ENCODE assay signal across 9 mouse cellular contexts in the genomic region with DNA sequence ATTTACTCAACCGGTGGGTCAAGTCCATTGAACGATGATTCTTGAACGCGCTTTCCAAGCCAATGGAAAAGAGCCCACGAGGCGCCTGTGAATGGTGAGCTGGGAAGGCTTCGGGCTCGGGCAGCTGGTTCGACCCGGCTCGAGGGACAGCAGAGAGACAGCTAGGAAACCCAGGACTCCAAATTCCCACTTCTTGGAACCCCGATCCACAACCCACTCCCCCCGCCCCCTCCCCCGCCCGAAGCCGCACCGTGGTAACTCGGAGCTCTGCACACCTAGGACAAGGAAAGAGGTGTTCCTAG. TPM values are rescaled to one million over a fixed set of nuclear protein-coding genes. Genes with fewer than 3 reads are reported as not detected.
DNase-seq lines count a peak whose midpoint lies in the region; ATAC-seq and TF ChIP-seq lines count a peak whose summit lies in the region.
"Had no signal": no experiment of that assay in that cellular context is flagged by ENCODE, and none has a peak within 500 bp of the region (broad histone marks: within the 10 kb centered on the region; RNA-seq: fewer than 3 reads in every experiment).

No protein-coding gene starts in this region.

- H3K4me2 ChIP-seq in forebrain, embryonic 11.5 days (ENCODE audit: low read depth, low read length, severe bottlenecking) = peak overlapping the region; percentile 38
- peak overlapping the region; percentile 68 for H3K4me2 ChIP-seq in limb, embryonic 13.5 days (replicated peaks)
- peak overlapping the region; percentile 69 for H3K4me2 ChIP-seq in neural tube, embryonic 15.5 days

- no peak for DNase-seq in left cerebral cortex, adult 2 months (ENCODE audit: extremely low spot score in 1 of 2, low spot score in 2 of 2)
- no peak for DNase-seq in left cerebral cortex, postnatal 14 days (ENCODE audit: low spot score in 2 of 2)
- DNase-seq in forebrain, embryonic 11.5 days (ENCODE audit: low spot score) = no peak
- DNase-seq in retina, postnatal 1 day = no peak
- no peak for DNase-seq in urinary bladder, postnatal 25 days (ENCODE audit: low spot score)
- DNase-seq in layer of hippocampus, adult 18-20 months (ENCODE audit: low spot score in 2 of 2) = no peak
- DNase-seq: cerebellum, adult 11 months had no signal

- peaks cover 97% of the 10 kb centered on the region for H3K27me3 ChIP-seq in forebrain, embryonic 11.5 days (ENCODE audit: control insufficient read depth, insufficient read depth, low read length)
- peaks cover 99% of the 10 kb centered on the region for H3K27me3 ChIP-seq in limb, embryonic 13.5 days
- H3K27me3 ChIP-seq in neural tube, embryonic 15.5 days (replicated peaks) = peaks cover 95% of the 10 kb centered on the region

- WGBS in forebrain, embryonic 11.5 days = under 1% methylated on average over 18 of the region's 18 CpGs
- WGBS in limb, embryonic 13.5 days = under 1% methylated on average over 18 of the region's 18 CpGs
- 1% methylated on average over 18 of the region's 18 CpGs for WGBS in neural tube, embryonic 15.5 days

- H3K36me3 ChIP-seq in forebrain, embryonic 11.5 days (ENCODE audit: control insufficient read depth, insufficient read depth, low read length) = no peaks in the 10 kb centered on the region
- no peaks in the 10 kb centered on the region for H3K36me3 ChIP-seq in limb, embryonic 13.5 days
- no peaks in the 10 kb centered on the region for H3K36me3 ChIP-seq in neural tube, embryonic 15.5 days

- no peaks in the 10 kb centered on the region for H3K9me3 ChIP-seq in forebrain, embryonic 11.5 days (ENCODE audit: control insufficient read depth, low read length)
- H3K9me3 ChIP-seq in limb, embryonic 13.5 days = no peaks in the 10 kb centered on the region
- H3K9me3 ChIP-seq in neural tube, embryonic 15.5 days (replicated peaks) = no peaks in the 10 kb centered on the region

- no peak for TF ChIP-seq CTCF in left cerebral cortex, adult 2 months (IDR thresholded peaks at IDR 0.05)

- peak overlapping the region; percentile 40 for H3K4me3 ChIP-seq in left cerebral cortex, adult 2 months
- H3K4me3 ChIP-seq in forebrain, embryonic 11.5 days (ENCODE audit: low read depth, low read length) = peak overlapping the region; percentile 25
- H3K4me3 ChIP-seq in limb, embryonic 13.5 days = peak overlapping the region; percentile 43
- H3K4me3 ChIP-seq in neural tube, embryonic 15.5 days (replicated peaks) = peak overlapping the region; percentile 35

- peaks cover 16% of the 10 kb centered on the region for H3K4me1 ChIP-seq in forebrain, embryonic 11.5 days (replicated peaks; ENCODE audit: control insufficient read depth, insufficient read depth, low read length)
- H3K4me1 ChIP-seq in limb, embryonic 13.5 days = peaks cover 47% of the 10 kb centered on the region
- peaks cover 47% of the 10 kb centered on the region for H3K4me1 ChIP-seq in neural tube, embryonic 15.5 days

- H3K9ac ChIP-seq in forebrain, embryonic 11.5 days (ENCODE audit: low read length) = no peak overlapping the region
- no peak overlapping the region; the same call in 1 of the 2 replicates for H3K9ac ChIP-seq in limb, embryonic 13.5 days
- no peak overlapping the region for H3K9ac ChIP-seq in neural tube, embryonic 15.5 days (replicated peaks)

- no peak for ATAC-seq in forebrain, embryonic 11.5 days (replicated peaks; ENCODE audit: low FRiP score)
- ATAC-seq in limb, embryonic 13.5 days (ENCODE audit: low FRiP score, low read depth) = 0 out of 2 replicates have a peak, but pooled peaks have one; percentile 4
- no peak for ATAC-seq in neural tube, embryonic 15.5 days (ENCODE audit: low FRiP score)

- intact Hi-C loops in left cerebral cortex, adult 2 months (cut with DNase I) = no loop called here
- intact Hi-C loops in left cerebral cortex, postnatal 14 days (cut with DNase I) = no loop called here

- no peak overlapping the region for H3K27ac ChIP-seq in left cerebral cortex, adult 2 months
- no peak overlapping the region for H3K27ac ChIP-seq in forebrain, embryonic 11.5 days (ENCODE audit: low read depth, low read length)
- H3K27ac ChIP-seq in limb, embryonic 13.5 days = no peak overlapping the region
- no peak overlapping the region for H3K27ac ChIP-seq in neural tube, embryonic 15.5 days (replicated peaks)

RNA-seq across cellular contexts. Expression of a gene that starts 0.3 kb away (rescaled TPM):
- total RNA-seq in left cerebral cortex, adult 2 months (2021) = under 1 TPM; 0.26 to 0.38 TPM
- total RNA-seq in left cerebral cortex, postnatal 14 days (2021) = under 1 TPM in 1 of 2 experiments, not detected in 1; 0.25 TPM
- polyA plus RNA-seq in forebrain, embryonic 11.5 days (2014; fragmentation: Nextera tagmentation; extraction: Ambion mirVana) = 1.4 and 1.5 TPM in 2 replicates
- 7.6 and 8.9 TPM in 2 replicates for polyA plus RNA-seq in limb, embryonic 13.5 days (2015; fragmentation: Nextera tagmentation; extraction: Ambion mirVana)
- polyA plus RNA-seq in neural tube, embryonic 15.5 days (2015; fragmentation: Nextera tagmentation; extraction: Ambion mirVana) = 0.65 and 1.3 TPM in 2 replicates
- total RNA-seq in layer of hippocampus, adult 18-20 months (2021) = under 1 TPM; 0.61 to 0.99 TPM

RNA-seq across cellular contexts. Expression of a gene that starts 11.9 kb away (rescaled TPM):
- total RNA-seq in left cerebral cortex, adult 2 months (2021) = under 1 TPM in 1 of 2 experiments, not detected in 1; 0.38 TPM
- not detected for total RNA-seq in left cerebral cortex, postnatal 14 days (2021)
- 0.15 TPM in 1 of 2 replicates, not detected in the other for polyA plus RNA-seq in forebrain, embryonic 11.5 days (2014; fragmentation: Nextera tagmentation; extraction: Ambion mirVana)
- 0.14 and 0.24 TPM in 2 replicates for polyA plus RNA-seq in limb, embryonic 13.5 days (2015; fragmentation: Nextera tagmentation; extraction: Ambion mirVana)
- polyA plus RNA-seq in neural tube, embryonic 15.5 days (2015; fragmentation: Nextera tagmentation; extraction: Ambion mirVana) = not detected in 2 replicates
- total RNA-seq in layer of hippocampus, adult 18-20 months (2021) = not detected
